Mouse (Mus musculus) spleen, postnatal 10 days (tissue): Measurements from ENCODE around the gene Ngrn.

Experiments used
- DNase-seq, 2 experiments: peaks; one replicate each; pipeline ENCODE4 v3.0.0; 2021 to 2022; ENCODE audit warnings: low spot score in 2 of 2

The Ngrn gene

GRCm38 (mm10) chr7:80260625-80261371 lies at the start of gene Ngrn:
Ngrn (plus strand) TSS chr7:80261215.
- DNase-seq: peak in 1 of 2 experiments; percentile 88

- DNase-seq: no peak
Measured at GRCm38 (mm10) chr7:80213604-80214003, 47.4 kb upstream of the Ngrn start.

- DNase-seq: peak in 1 of 2 experiments; percentile 14
Measured at GRCm38 (mm10) chr7:80214459-80214858, 46.6 kb upstream of the Ngrn start.

DNA sequence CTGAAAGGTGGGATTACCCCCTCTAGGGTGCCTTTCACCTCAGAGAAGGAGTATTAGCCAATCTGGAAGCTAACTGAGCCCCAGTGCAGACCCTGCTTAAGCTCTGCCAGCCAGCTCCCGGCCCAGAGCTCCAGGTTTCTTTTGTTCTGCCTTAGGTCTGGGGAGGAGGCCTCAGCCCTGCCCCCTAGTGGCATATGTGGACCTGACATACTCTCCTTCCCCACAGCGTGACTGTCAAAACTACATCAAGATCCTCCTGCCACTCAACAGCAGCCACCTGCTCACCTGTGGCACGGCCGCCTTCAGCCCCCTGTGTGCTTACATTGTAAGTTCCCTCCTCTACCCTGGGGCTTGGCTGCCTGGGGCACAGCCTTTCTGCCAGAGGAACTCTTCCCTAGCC lies 45.6 kb upstream of the Ngrn start:
- DNase-seq: peak; percentile 84 to 89

GRCm38 (mm10) chr7:80216566-80216965 lies 44.4 kb upstream of the Ngrn start:
- DNase-seq: no peak

GRCm38 (mm10) chr7:80218666-80219065 lies 42.3 kb upstream of the Ngrn start:
- DNase-seq: no peak

GRCm38 (mm10) chr7:80220237-80220797 lies 40.7 kb upstream of the Ngrn start:
- peak in 1 of 2 experiments; percentile 4 for DNase-seq

GRCm38 (mm10) chr7:80221179-80221750 lies 39.8 kb upstream of the Ngrn start:
- no peak for DNase-seq

GRCm38 (mm10) chr7:80227065-80227464 lies 34.0 kb upstream of the Ngrn start:
- no peak for DNase-seq

GRCm38 (mm10) chr7:80230196-80230595 lies 30.8 kb upstream of the Ngrn start:
- peak in 1 of 2 experiments; percentile 58 for DNase-seq

GRCm38 (mm10) chr7:80231971-80232488 lies 29.0 kb upstream of the Ngrn start:
- no peak for DNase-seq

GRCm38 (mm10) chr7:80232489-80233029 lies 28.5 kb upstream of the Ngrn start, which contains the start of the genes Cib1 and Gdpgp1:
Cib1 (minus strand) TSS chr7:80232813.
Gdpgp1 (plus strand) TSS chr7:80232865.
- peak; percentile 98 for DNase-seq

GRCm38 (mm10) chr7:80233799-80234198 lies 27.2 kb upstream of the Ngrn start:
- DNase-seq: no peak

- no peak for DNase-seq
Measured at GRCm38 (mm10) chr7:80238542-80238941, 22.5 kb upstream of the Ngrn start.

DNA sequence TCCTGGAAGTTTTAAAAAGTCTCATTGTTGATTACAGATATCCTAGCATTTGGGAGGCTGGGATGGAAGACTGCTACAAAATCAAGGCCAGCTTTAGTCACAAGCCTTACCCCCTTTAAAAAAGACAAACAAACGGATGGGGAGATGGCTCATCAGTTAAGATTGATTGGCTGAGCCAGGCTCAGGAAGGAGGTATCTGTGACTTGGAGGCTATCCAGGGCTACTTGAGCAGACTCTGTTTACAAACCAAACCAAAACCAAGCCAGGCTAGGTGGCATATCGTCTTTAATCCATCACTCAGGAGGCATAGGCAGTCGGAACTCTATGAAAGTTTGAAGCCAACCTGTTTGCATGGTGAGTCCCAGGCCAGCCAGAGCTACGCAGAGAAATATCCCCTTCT lies 19.4 kb upstream of the Ngrn start:
- DNase-seq: no peak

DNA sequence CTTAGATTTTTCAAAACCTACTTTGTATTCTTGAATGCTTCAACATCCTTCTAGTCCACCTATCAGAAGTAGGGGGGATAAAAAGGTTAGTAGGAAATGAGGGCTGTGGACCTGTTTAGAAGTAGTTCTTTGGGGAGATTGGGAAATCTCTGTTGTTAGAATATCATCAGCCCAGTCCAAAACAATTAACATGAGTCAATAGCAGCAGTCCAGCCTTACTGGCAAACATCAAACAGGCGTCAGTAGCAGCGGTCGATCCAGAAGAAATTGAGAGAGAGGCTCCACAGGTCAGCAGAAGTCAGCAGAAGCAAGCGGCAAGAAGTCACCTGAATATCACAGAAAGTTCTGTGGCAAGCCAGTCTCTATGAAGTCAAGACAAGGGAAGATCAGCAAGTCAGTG lies 16.2 kb upstream of the Ngrn start:
- no peak for DNase-seq

DNA sequence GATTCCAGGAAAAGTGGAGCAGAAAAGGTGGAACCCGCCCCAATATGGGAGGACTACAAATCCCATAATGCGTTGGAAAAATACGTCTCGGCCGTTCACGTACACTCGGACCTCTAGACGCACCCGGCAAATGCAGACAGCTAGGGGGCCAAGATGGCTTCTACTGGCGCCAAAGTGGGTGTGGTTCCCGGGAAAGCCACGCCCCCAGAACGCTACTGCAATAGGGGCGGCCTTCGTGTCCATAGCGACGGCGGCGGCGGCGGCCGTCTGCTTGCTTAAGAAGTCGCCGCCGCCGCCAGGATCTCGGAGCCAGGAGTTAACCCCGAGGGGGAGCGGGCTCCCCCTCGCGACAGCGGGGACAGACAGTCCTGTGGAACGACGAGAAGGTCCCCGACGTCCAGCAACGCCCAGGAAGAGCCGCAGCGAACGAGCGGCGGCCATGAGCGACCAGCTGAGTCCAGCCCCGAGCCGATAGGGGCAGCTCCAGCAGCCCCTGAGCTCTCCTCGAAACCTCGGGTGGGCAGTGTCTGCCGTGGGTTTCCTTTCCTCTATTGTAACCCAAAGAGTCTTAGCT lies 14.8 kb upstream of the Ngrn start, which contains the start of gene Ttll13:
Ttll13 (plus strand) TSS at position 229 of the 574 bp plus-strand sequence.
- peak; percentile 94 to 99 for DNase-seq

- no peak for DNase-seq
Measured at GRCm38 (mm10) chr7:80246859-80247258, 14.2 kb upstream of the Ngrn start.

DNA sequence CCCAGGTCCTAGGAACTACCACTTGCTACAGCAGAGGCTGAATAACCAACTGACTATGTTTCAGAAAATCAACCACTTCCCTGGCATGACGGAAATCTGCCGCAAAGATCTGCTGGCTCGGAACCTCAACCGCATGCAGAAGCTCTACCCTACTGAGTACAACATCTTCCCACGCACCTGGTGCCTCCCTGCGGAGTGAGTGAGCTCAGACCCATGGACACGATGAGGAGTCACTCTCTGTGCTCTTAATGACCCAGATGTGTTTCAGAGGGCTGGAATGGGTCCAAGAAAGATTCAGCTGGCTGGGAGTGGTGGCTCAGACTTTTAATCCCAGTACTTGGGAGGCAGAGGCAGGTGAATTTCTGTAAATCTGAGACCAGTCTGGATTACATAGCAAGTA lies 8.6 kb upstream of the Ngrn start:
- DNase-seq: no peak

GRCm38 (mm10) chr7:80252886-80253285 lies 8.1 kb upstream of the Ngrn start:
- DNase-seq: no peak

- DNase-seq: no peak
Measured at GRCm38 (mm10) chr7:80255981-80256380, 5.0 kb upstream of the Ngrn start.

DNA sequence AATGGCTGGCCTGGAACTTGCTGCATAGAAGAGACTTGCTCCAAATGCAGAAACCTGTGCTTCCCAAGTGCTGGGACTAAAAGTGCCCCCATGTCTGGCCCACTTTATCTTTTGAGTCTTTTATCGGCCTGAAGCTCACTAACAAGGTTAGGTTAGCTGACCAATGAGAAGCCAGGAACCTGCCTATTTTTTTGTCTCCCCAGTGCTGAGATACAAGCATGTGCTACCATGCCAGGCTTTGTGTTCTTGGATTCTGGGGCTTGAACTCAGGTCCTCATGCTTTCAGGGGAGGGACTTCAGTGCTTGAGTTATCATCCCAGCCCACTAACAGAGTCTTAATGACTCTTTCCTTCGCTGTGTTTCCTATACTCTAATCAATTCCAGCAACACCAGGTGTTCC lies 3.3 kb upstream of the Ngrn start:
- DNase-seq: no peak
